Mouse (Mus musculus) heart, embryonic 11.5 days (tissue): ENCODE data around the gene Pter. TPM values are rescaled to one million over a fixed set of nuclear protein-coding genes. Genes with fewer than 3 reads are reported as not detected.

Source experiments
- ATAC-seq: fragments of 200-750 bp; cut with Nextera tagmentation; replicated peaks from 2 replicates; pipeline ENCODE4 v1.8.0; 2017; ENCODE audit warnings: moderate library complexity; ENCODE audit not compliant: insufficient number of reproducible peaks, low FRiP score, low TSS enrichment
- H3K27ac ChIP-seq: fragments of 300-500 bp; sonication (generic); 2 replicates; pipeline ENCODE4 v1.5.1; 2014; ENCODE audit warnings: mild to moderate bottlenecking, low read depth, low read length
- H3K27me3 ChIP-seq: fragments of 300-500 bp; sonication (generic); 2 replicates; pipeline ENCODE4 v1.6.1; 2014; ENCODE audit warnings: mild to moderate bottlenecking, low read length, mixed read lengths; ENCODE audit not compliant: control insufficient read depth, insufficient read depth
- H3K36me3 ChIP-seq: fragments of 300-500 bp; sonication (generic); 2 replicates; pipeline ENCODE4 v1.6.1; 2014; ENCODE audit warnings: mild to moderate bottlenecking, low read length, moderate library complexity, mixed read lengths; ENCODE audit not compliant: control insufficient read depth, insufficient read depth
- H3K4me1 ChIP-seq: fragments of 300-500 bp; sonication (generic); 2 replicates; pipeline ENCODE4 v1.6.1; 2014; ENCODE audit warnings: low read length; ENCODE audit not compliant: control insufficient read depth, insufficient read depth
- H3K4me2 ChIP-seq: fragments of 300-500 bp; sonication (generic); 2 replicates; pipeline ENCODE4 v1.6.1; 2014; ENCODE audit warnings: mild to moderate bottlenecking, moderate library complexity
- H3K4me3 ChIP-seq: fragments of 300-500 bp; sonication (generic); 2 replicates; pipeline ENCODE4 v1.5.1; 2014; ENCODE audit warnings: low read depth, low read length
- H3K9ac ChIP-seq: fragments of 300-500 bp; sonication (generic); 2 replicates; pipeline ENCODE4 v1.6.1; 2014; ENCODE audit warnings: mild to moderate bottlenecking, low read depth, low read length, moderate library complexity
- H3K9me3 ChIP-seq: fragments of 300-500 bp; sonication (generic); replicated peaks from 2 replicates; pipeline ENCODE4 v1.6.1; 2016; ENCODE audit warnings: low read length; ENCODE audit not compliant: control insufficient read depth
- WGBS: fragments of 180-500 bp; shearing (Covaris S2); extraction: QIAGEN DNeasy Blood & Tissue Kit; methylation state at CpG from one replicate; pipeline ENCODE4 v1.1.7; 2014; ENCODE audit not compliant: insufficient replicate concordance; 5-methylcytosine and 5-hydroxymethylcytosine counted together
- polyA plus RNA-seq: library from polyadenylated mRNA; unstranded; fragments of >200 nt; fragmentation: Nextera tagmentation; extraction: Ambion mirVana; gene quantifications from 2 replicates; pipeline ENCODE4 v1.2.1, GENCODE M21; 2014

The Pter gene
- polyA plus RNA-seq, 1 experiment from 2014 or later: 36.4 TPM

DNA sequence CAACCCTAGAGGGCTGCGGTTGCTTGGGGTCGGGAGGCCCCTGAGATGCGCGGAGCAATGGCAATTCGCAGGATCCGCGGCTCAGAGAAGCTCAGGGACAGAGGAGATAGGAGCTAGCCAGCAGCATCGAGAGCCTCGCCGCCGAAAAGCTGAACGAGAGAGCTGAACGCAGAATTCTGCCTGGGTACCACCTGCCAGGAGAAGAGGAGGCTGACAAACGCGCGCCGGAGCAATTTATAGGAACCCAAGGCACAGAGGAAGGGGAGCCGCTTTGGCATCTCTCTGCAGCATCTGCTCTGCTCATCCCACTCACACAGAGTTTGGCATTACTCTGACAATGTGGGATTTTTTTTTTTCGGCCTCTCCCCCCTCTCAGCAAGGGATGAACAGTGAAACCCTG is 87.6 kb downstream of the Pter start, which contains the start of gene C1ql3:
Gene C1ql3, minus strand, starts transcription at position 335 of the 400 bp plus-strand sequence.
- WGBS: under 1% methylated on average over 17 of the region's 19 CpGs
- Histone ChIP-seq H3K4me1 (peaks cover 13% of the 10 kb centered on the region), H3K27ac (no peak within 1 kb of the TSS), H3K4me3 (peak within 1 kb of the TSS; percentile 56), H3K4me2 (peak within 1 kb of the TSS; percentile 99), H3K9ac (peak within 1 kb of the TSS; percentile 59), H3K9me3 (no peaks in the 10 kb centered on the region), H3K36me3 (no peaks in the 10 kb centered on the region), H3K27me3 (peaks cover 39% of the 10 kb centered on the region)
- ATAC-seq: no peak

DNA sequence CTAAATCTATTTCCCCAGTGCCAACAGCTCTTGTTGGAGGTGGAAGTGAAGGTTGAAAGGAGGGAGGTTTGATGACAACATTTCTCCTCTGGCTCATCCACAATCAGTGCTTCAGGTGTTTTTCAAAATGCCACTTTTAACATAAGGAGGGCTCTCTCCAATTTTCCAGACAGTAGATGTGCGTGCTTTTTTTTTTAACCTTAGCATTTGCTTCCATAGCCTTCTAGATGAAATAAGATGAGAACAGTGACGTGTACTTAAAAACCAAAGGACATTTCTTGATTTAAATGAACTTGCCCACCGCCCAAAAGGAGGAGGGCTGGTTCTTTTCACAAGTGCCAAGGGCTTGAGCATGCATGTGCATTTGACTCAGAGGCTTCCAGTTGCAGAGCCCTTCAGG is 88.1 kb downstream of the Pter start:
- 35% methylated on average over 3 of the region's 3 CpGs for WGBS
- ATAC-seq: no peak
- H3K36me3 ChIP-seq: no peaks in the 10 kb centered on the region
- H3K4me3 ChIP-seq: no peak overlapping the region
- no peak overlapping the region for H3K9ac ChIP-seq
- H3K9me3 ChIP-seq: no peaks in the 10 kb centered on the region
- H3K4me1 ChIP-seq: peaks cover 13% of the 10 kb centered on the region
- H3K27me3 ChIP-seq: peaks cover 39% of the 10 kb centered on the region
- peak overlapping the region; percentile 99; the same call in 1 of the 2 replicates for H3K4me2 ChIP-seq
- H3K27ac ChIP-seq: no peak overlapping the region

DNA sequence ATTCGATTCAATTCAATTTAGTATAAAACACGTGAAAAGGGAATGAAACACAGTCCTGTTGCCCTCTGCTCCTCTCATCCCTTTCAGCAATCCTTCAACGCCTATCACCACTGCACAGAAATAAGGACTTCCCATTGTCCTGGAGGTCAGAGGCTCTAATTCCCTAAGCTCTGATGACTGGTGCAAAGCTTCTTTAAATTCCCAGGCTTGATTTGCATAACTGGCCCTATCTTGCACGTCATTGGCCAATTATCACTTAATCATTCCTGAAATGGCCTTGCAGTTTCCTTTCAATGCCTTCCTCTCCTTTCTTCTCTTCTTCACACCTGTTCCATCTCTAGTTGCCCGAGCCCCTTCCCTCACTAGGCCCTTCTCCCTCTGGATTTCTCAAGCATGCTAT is 94.5 kb downstream of the Pter start:
- no peak overlapping the region for H3K27ac ChIP-seq
- H3K4me3 ChIP-seq: no peak overlapping the region
- no peaks in the 10 kb centered on the region for H3K4me1 ChIP-seq
- H3K27me3 ChIP-seq: no peaks in the 10 kb centered on the region
- 42% methylated on average over 5 of the region's 5 CpGs for WGBS
- no peak for ATAC-seq
- H3K9me3 ChIP-seq: no peaks in the 10 kb centered on the region
- H3K9ac ChIP-seq: no peak overlapping the region
- H3K36me3 ChIP-seq: no peaks in the 10 kb centered on the region
- no peak overlapping the region for H3K4me2 ChIP-seq

DNA sequence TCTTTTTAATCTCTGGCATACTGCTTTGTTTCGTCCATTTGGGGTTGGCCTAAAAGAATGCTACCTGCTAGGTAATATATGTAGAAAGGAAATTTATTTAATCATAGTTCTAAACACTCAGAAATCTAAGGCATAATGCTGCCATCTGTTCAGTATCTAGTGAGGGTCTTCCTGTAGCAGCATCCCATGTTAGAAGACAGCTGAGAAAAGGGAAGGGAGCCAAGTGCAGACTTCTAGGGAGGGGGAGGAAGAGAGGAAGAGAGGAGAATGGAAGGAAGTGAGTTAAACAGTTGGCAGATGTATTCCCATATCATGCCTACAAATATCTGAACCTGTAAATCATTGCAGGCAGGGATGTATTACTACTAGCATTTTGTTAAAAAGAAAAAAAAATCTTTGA is 95.0 kb downstream of the Pter start:
- H3K36me3 ChIP-seq: no peaks in the 10 kb centered on the region
- no peak overlapping the region for H3K9ac ChIP-seq
- no peaks in the 10 kb centered on the region for H3K27me3 ChIP-seq
- H3K4me2 ChIP-seq: no peak overlapping the region
- no peak overlapping the region for H3K27ac ChIP-seq
- 80% methylated on average over 1 of the region's 1 CpGs for whole genome bisulfite sequencing
- no peaks in the 10 kb centered on the region for H3K4me1 ChIP-seq
- H3K4me3 ChIP-seq: no peak overlapping the region
- no peak for ATAC-seq
- H3K9me3 ChIP-seq: no peaks in the 10 kb centered on the region

DNA sequence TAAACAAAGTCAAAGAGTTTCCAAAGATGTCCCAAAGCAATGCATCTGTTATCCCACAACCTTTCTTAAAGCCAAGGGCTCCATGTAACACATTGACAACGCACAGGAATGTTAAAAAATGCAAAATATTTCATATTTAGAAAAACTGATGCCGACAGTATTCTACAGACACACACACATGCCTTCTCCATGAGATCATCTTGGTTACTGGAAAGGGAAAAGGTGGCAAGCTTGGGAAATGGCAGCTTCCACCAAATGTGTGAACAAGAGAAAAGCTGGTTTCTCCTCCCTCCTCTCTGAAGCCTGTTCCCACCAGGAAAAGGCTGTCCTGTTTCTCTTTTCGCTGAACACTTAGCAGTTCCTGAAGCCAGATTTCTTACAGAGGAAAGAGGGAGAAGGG is 114.9 kb downstream of the Pter start:
- H3K27me3 ChIP-seq: no peaks in the 10 kb centered on the region
- WGBS: 68% methylated on average over 3 of the region's 3 CpGs
- no peak overlapping the region for H3K27ac ChIP-seq
- H3K36me3 ChIP-seq: no peaks in the 10 kb centered on the region
- no peak overlapping the region for H3K4me2 ChIP-seq
- no peaks in the 10 kb centered on the region for H3K9me3 ChIP-seq
- H3K4me1 ChIP-seq: no peaks in the 10 kb centered on the region
- no peak overlapping the region for H3K4me3 ChIP-seq
- H3K9ac ChIP-seq: no peak overlapping the region
- ATAC-seq: no peak

DNA sequence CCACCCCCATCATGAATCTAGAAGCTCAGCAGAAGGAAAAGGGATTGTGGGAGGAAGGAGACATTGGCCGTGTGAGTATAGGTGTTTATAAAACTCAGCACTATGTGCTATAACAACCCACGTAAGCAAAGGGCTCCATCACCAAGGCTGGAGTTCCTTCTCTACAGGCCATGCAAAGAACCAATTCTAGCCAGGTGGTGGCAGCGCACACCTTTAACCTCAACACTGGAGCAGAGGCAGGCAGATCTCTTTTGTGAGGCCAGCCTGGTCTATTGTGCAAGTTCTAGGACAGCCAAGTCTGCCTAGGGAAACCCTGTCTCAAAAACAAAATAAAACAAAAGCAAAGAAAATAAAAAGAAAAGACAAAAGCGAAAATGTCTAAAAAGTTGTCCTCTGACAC is 115.9 kb downstream of the Pter start:
- Histone ChIP-seq H3K4me2 (no peak overlapping the region), H3K36me3 (no peaks in the 10 kb centered on the region), H3K27ac (no peak overlapping the region), H3K27me3 (no peaks in the 10 kb centered on the region), H3K9ac (no peak overlapping the region), H3K4me1 (no peaks in the 10 kb centered on the region), H3K9me3 (no peaks in the 10 kb centered on the region), H3K4me3 (no peak overlapping the region)
- no peak for ATAC-seq
- WGBS: 85% methylated on average over 4 of the region's 4 CpGs

DNA sequence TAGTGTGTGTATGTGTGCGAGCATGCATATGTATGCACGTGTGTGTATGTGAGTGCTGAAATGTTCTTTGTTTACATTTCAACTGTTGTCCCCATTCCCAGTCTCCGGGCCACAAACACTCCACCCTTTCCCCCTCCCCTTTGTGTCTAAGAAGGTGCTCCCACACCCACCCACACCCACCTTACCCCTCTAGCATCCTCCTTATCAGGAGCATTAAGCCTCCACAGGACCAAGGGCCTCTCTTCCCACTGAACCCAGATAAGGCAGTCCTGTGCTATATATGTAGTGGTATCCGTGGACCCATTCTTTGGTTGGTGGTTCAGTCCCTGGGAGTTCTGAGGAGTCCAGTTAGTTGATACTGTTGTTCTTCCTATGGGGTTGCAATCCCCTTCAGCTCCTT is 120.7 kb downstream of the Pter start:
- peak; percentile 93 for ATAC-seq
- no peaks in the 10 kb centered on the region for H3K9me3 ChIP-seq
- H3K4me3 ChIP-seq: no peak overlapping the region
- no peak overlapping the region for H3K4me2 ChIP-seq
- H3K36me3 ChIP-seq: no peaks in the 10 kb centered on the region
- no peaks in the 10 kb centered on the region for H3K4me1 ChIP-seq
- no peaks in the 10 kb centered on the region for H3K27me3 ChIP-seq
- WGBS: 79% methylated on average over 4 of the region's 4 CpGs
- no peak overlapping the region for H3K27ac ChIP-seq
- no peak overlapping the region for H3K9ac ChIP-seq

DNA sequence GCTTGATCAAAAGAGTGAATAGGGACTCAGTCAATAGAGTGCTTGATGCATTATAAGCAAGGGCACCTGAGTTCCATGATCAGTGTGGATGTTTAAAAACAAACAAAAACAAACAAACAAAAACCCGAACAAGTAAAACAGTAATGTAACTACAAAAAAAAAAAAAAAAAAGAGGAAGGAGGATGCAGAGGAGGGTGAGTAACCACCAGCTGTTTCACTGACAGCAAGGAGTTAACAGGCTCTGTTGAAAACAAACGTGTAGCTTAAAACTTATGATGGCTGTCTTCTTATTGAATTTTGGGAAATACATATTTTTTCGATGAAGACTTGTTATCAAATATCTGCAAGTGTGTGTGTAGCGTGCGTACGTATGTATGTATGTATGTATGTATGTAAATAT is 124.8 kb downstream of the Pter start:
- 81% methylated on average over 6 of the region's 6 CpGs for WGBS
- no peak overlapping the region for H3K27ac ChIP-seq
- H3K4me2 ChIP-seq: no peak overlapping the region
- ATAC-seq: no peak
- H3K9me3 ChIP-seq: no peaks in the 10 kb centered on the region
- H3K36me3 ChIP-seq: no peaks in the 10 kb centered on the region
- H3K9ac ChIP-seq: no peak overlapping the region
- H3K4me3 ChIP-seq: no peak overlapping the region
- H3K27me3 ChIP-seq: no peaks in the 10 kb centered on the region
- no peaks in the 10 kb centered on the region for H3K4me1 ChIP-seq
